Mouse (Mus musculus) ES-Bruce4 (cell line): ENCODE measurements around the gene Methig1. TPM values are rescaled to one million over a fixed set of nuclear protein-coding genes. Genes with fewer than 3 reads are reported as not detected.
"Not testable (repeated sequence)": the region's sequence is repeated elsewhere in the genome, so short reads cannot be mapped to it uniquely, and the experiment has no call there.

Source experiments
- H3K27ac ChIP-seq: 2 replicates; pipeline ENCODE4 v1.5.1; 2012; ENCODE audit warnings: low read length, inconsistent platforms; ENCODE audit not compliant: insufficient read depth
- H3K27me3 ChIP-seq: 2 replicates; pipeline ENCODE4 v1.6.1; 2012; ENCODE audit warnings: mild to moderate bottlenecking, low read length, inconsistent platforms; ENCODE audit not compliant: control insufficient read depth, poor library complexity, insufficient read depth, severe bottlenecking
- H3K36me3 ChIP-seq: 2 replicates; pipeline ENCODE4 v1.6.1; 2012; ENCODE audit warnings: inconsistent platforms, mild to moderate bottlenecking, low read length, moderate library complexity; ENCODE audit not compliant: control insufficient read depth, poor library complexity, insufficient read depth, severe bottlenecking
- H3K4me1 ChIP-seq: one replicate; pipeline ENCODE4 v1.8.1; 2011; ENCODE audit warnings: low read length; ENCODE audit not compliant: control insufficient read depth, insufficient read depth
- H3K4me3 ChIP-seq: 2 replicates; pipeline ENCODE4 v1.5.1; 2011; ENCODE audit warnings: low read depth, mild to moderate bottlenecking, low read length
- H3K9ac ChIP-seq: 2 replicates; pipeline ENCODE4 v1.6.1; 2012; ENCODE audit warnings: low read depth, mild to moderate bottlenecking, inconsistent platforms; ENCODE audit not compliant: poor library complexity, severe bottlenecking
- H3K9me3 ChIP-seq: replicated peaks from 2 replicates; pipeline ENCODE4 v1.6.1; 2012; ENCODE audit warnings: mild to moderate bottlenecking, low read length, inconsistent platforms; ENCODE audit not compliant: control insufficient read depth, poor library complexity, insufficient read depth, severe bottlenecking
- CTCF ChIP-seq: IDR thresholded peaks from one replicate; pipeline ENCODE4 v1.8.1; 2011; ENCODE audit warnings: low read depth, low read length
- EP300 ChIP-seq: IDR thresholded peaks from 2 replicates; pipeline ENCODE4 v1.6.1; 2011; ENCODE audit warnings: low read depth, low read length; ENCODE audit not compliant: insufficient read depth
- POLR2A ChIP-seq: IDR thresholded peaks from one replicate; pipeline ENCODE4 v1.8.1; 2011; ENCODE audit warnings: low read length; ENCODE audit not compliant: insufficient read depth
- polyA plus RNA-seq: library from polyadenylated mRNA; stranded (reverse); fragments of >200 nt; gene quantifications from 2 replicates; pipeline ENCODE4 v1.2.4, GENCODE M21; 2011; ENCODE audit warnings: low read depth; ENCODE audit not compliant: missing spikeins, insufficient read depth, insufficient read length

Gene Methig1
- polyA plus RNA-seq, 1 experiment, result not detected

DNA sequence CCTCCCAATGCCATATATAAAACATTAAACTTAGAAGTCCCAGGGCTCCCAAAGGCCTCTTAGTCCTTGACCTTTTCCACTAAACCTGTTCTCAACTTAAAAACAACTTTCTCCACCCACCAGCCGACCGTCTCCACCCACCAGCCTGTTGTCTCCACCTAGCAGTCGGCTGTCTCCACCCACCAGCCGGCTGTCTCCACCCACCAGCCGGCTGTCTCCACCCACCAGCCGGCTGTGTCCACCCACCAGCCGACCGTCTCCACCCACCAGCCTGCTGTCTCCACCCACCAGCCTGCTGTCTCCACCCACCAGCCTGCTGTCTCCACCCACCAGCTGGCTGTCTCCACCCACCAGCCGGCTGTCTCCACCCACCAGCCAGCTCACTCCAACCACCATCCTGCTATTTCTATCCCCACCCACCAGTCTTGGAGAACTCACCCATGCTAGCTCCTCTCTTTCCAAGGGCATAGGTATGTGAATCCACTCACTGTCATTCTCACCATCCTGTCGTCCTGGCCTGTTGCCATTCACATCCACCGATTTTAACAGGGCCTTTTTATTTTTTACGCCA lies 28.8 kb upstream of the Methig1 start:
- no peaks in the 10 kb centered on the region for H3K27me3 ChIP-seq
- H3K9me3 ChIP-seq, result no peaks in the 10 kb centered on the region
- no peaks in the 10 kb centered on the region for H3K4me1 ChIP-seq
- H3K36me3 ChIP-seq, result no peaks in the 10 kb centered on the region
- H3K27ac ChIP-seq, result no peak overlapping the region
- H3K9ac ChIP-seq, result no peak overlapping the region
- no peak overlapping the region for H3K4me3 ChIP-seq
- TF ChIP-seq CTCF (no peak), POLR2A (peak; percentile 14)

DNA sequence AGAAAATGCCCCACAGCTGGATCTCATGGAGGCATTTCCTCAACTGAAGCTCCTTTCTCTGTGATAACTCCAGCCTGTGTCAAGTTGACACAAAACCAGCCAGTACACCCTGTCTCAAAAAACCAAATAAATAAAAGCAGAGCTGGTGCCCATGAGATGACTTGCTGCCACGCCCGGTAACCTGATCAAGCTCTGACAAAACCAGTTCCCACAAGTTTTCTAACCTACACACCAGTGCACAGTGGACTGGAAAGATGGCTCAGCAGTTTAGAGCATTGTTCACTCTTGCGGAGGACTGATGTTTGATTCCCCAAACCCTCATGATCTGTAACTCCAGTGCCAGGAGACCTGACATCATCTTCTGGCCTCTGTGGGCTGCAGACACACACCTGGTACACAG lies 27.7 kb upstream of the Methig1 start:
- TF ChIP-seq POLR2A, result no peak
- no peak for TF ChIP-seq EP300
- no peak for TF ChIP-seq CTCF
- H3K27me3 ChIP-seq, result no peaks in the 10 kb centered on the region

DNA sequence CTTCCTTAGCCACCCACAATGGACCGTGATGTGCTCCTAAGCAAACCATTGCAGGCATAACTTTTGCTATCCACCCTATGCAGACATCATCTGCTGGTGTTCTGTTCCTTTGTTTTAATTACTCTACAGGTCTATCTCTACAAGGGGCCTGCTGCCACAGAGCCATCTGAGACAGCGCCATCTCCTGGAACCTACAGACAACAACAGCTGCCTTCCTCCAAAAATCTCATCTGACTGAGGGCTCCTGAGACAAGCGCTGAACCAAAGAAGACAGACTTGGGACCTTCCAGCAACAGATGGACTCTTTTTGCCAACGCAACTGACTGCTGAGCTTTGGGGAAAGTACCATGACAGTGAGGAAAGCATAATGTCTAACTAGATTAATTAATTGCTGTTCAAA lies 24.9 kb upstream of the Methig1 start:
- not testable (repeated sequence) for H3K27ac ChIP-seq, H3K9ac ChIP-seq, H3K36me3 ChIP-seq, H3K9me3 ChIP-seq, H3K4me3 ChIP-seq, H3K4me1 ChIP-seq, H3K27me3 ChIP-seq
- peak; percentile 24 for TF ChIP-seq CTCF

More for the DNA sequence above, 27.7 kb upstream of the Methig1 start:
- Histone ChIP-seq H3K36me3 (no peaks in the 10 kb centered on the region), H3K9me3 (no peaks in the 10 kb centered on the region), H3K4me1 (no peaks in the 10 kb centered on the region), H3K9ac (no peak overlapping the region), H3K4me3 (no peak overlapping the region), H3K27ac (no peak overlapping the region)

GRCm38 (mm10) chr15:100329336-100329735 lies 23.6 kb upstream of the Methig1 start:
- not testable (repeated sequence) for H3K4me1 ChIP-seq, H3K27me3 ChIP-seq, H3K27ac ChIP-seq, H3K9ac ChIP-seq, H3K9me3 ChIP-seq, H3K4me3 ChIP-seq, H3K36me3 ChIP-seq

- TF ChIP-seq CTCF (no peak), EP300 (no peak), POLR2A (no peak)
- Histone ChIP-seq H3K9me3 (no peaks in the 10 kb centered on the region), H3K27me3 (no peaks in the 10 kb centered on the region), H3K9ac (no peak overlapping the region), H3K4me3 (no peak overlapping the region), H3K27ac (no peak overlapping the region), H3K4me1 (no peaks in the 10 kb centered on the region), H3K36me3 (no peaks in the 10 kb centered on the region)
These were observed 22.2 kb upstream of the Methig1 start for GRCm38 (mm10) chr15:100330739-100331138.

- not testable (repeated sequence) for H3K36me3 ChIP-seq, H3K4me1 ChIP-seq, H3K27ac ChIP-seq, H3K9me3 ChIP-seq, H3K4me3 ChIP-seq, H3K27me3 ChIP-seq, H3K9ac ChIP-seq
These were observed 20.6 kb upstream of the Methig1 start for GRCm38 (mm10) chr15:100332077-100332961.
